Comparison of ENCODE assay signal across 13 mouse cellular contexts in genomic region chr17:84749297-84749696, GRCm38 (mm10). TPM values are rescaled to one million over a fixed set of nuclear protein-coding genes. Genes with fewer than 3 reads are reported as not detected.
DNase-seq lines count a peak whose midpoint lies in the region; ATAC-seq lines count a peak whose summit lies in the region.
"Had no signal": no experiment of that assay in that cellular context is flagged by ENCODE, and none has a peak within 500 bp of the region (broad histone marks: within the 10 kb centered on the region; RNA-seq: fewer than 3 reads in every experiment).

No protein-coding gene starts in this region.

- intact Hi-C loops in gastrocnemius, postnatal 14 days (cut with DNase I; ENCODE audit: low total_unique reads), result no loop called here

- H3K27ac ChIP-seq in embryonic facial prominence, embryonic 14.5 days (replicated peaks; ENCODE audit: low read depth, low read length), result no peak overlapping the region
- no peak overlapping the region for H3K27ac ChIP-seq in embryonic facial prominence, embryonic 10.5 days (replicated peaks)
- H3K27ac ChIP-seq in midbrain, embryonic 16.5 days (ENCODE audit: low read length), result no peak overlapping the region

- no peak overlapping the region for H3K9ac ChIP-seq in embryonic facial prominence, embryonic 14.5 days (ENCODE audit: low read depth, low read length)
- no peak overlapping the region for H3K9ac ChIP-seq in midbrain, embryonic 16.5 days (ENCODE audit: low read depth, low read length)
- H3K9ac ChIP-seq: liver, postnatal 0 days had no signal

- no peak overlapping the region for H3K4me2 ChIP-seq in embryonic facial prominence, embryonic 14.5 days (ENCODE audit: low read depth, low read length)
- H3K4me2 ChIP-seq in midbrain, embryonic 16.5 days (ENCODE audit: low read length), result no peak overlapping the region

- no peak for ATAC-seq in embryonic facial prominence, embryonic 14.5 days (ENCODE audit: low read depth)
- peak; percentile 57; the same call in 1 of the 2 replicates for ATAC-seq in midbrain, embryonic 16.5 days
- ATAC-seq: inflammation-experienced regulatory T-cells, adult 6 months; liver, postnatal 0 days had no signal

- H3K27me3 ChIP-seq in embryonic facial prominence, embryonic 14.5 days (replicated peaks; ENCODE audit: control insufficient read depth, insufficient read depth, low read length), result no peaks in the 10 kb centered on the region
- H3K27me3 ChIP-seq in embryonic facial prominence, embryonic 10.5 days (replicated peaks; ENCODE audit: low read depth, poor library complexity, severe bottlenecking), result no peaks in the 10 kb centered on the region
- H3K27me3 ChIP-seq in midbrain, embryonic 16.5 days (ENCODE audit: control insufficient read depth, insufficient read depth, low read depth, low read length), result no peaks in the 10 kb centered on the region

- DNase-seq in embryonic facial prominence, embryonic 14.5 days (ENCODE audit: low spot score), result peak; percentile 21
- DNase-seq in embryonic facial prominence, embryonic 10.5 days (ENCODE audit: low spot score), result no peak
- peak; percentile 32 to 52 for DNase-seq in right cerebral cortex, postnatal 10 days (ENCODE audit: low spot score in 2 of 2)
- DNase-seq in right cerebral cortex, postnatal 36 days (ENCODE audit: low spot score in 2 of 2), result no peak
- no peak for DNase-seq in Muller cell, postnatal 12 days (ENCODE audit: inconsistent ontology term)
- no peak for DNase-seq in gastrocnemius, postnatal 14 days
- no peak for DNase-seq in spleen, postnatal 14 days (ENCODE audit: low spot score in 2 of 2)
- DNase-seq: cerebellum, postnatal 36 days; kidney, postnatal 25 days; liver, postnatal 0 days; right cerebral cortex, postnatal 4 days had no signal

- WGBS in embryonic facial prominence, embryonic 14.5 days, result 76% methylated on average over 8 of the region's 8 CpGs
- 77% methylated on average over 8 of the region's 8 CpGs for WGBS in embryonic facial prominence, embryonic 10.5 days
- WGBS in midbrain, embryonic 16.5 days, result 39% methylated on average over 8 of the region's 8 CpGs

- peaks cover 41% of the 10 kb centered on the region for H3K36me3 ChIP-seq in embryonic facial prominence, embryonic 14.5 days (ENCODE audit: control insufficient read depth, insufficient read depth, low read length)
- peaks cover 56% of the 10 kb centered on the region for H3K36me3 ChIP-seq in embryonic facial prominence, embryonic 10.5 days (replicated peaks)
- H3K36me3 ChIP-seq in midbrain, embryonic 16.5 days (ENCODE audit: control insufficient read depth, insufficient read depth, low read length), result 0 out of 2 replicates have a peak, but pooled peaks cover 2% of the 10 kb centered on the region

- H3K4me1 ChIP-seq in embryonic facial prominence, embryonic 14.5 days (ENCODE audit: control insufficient read depth, insufficient read depth, low read length), result no peaks in the 10 kb centered on the region
- no peaks in the 10 kb centered on the region for H3K4me1 ChIP-seq in embryonic facial prominence, embryonic 10.5 days
- peaks cover 21% of the 10 kb centered on the region for H3K4me1 ChIP-seq in midbrain, embryonic 16.5 days (ENCODE audit: control insufficient read depth, insufficient read depth, low read length)

- H3K9me3 ChIP-seq in embryonic facial prominence, embryonic 14.5 days (ENCODE audit: control insufficient read depth, low read length), result no peaks in the 10 kb centered on the region
- no peaks in the 10 kb centered on the region for H3K9me3 ChIP-seq in embryonic facial prominence, embryonic 10.5 days
- no peaks in the 10 kb centered on the region for H3K9me3 ChIP-seq in midbrain, embryonic 16.5 days (replicated peaks; ENCODE audit: control insufficient read depth, low read length, poor library complexity, severe bottlenecking)

- no peak overlapping the region for H3K4me3 ChIP-seq in embryonic facial prominence, embryonic 14.5 days (ENCODE audit: low read depth, low read length)
- no peak overlapping the region for H3K4me3 ChIP-seq in embryonic facial prominence, embryonic 10.5 days
- H3K4me3 ChIP-seq in midbrain, embryonic 16.5 days (ENCODE audit: low read depth, low read length), result no peak overlapping the region

RNA-seq across cellular contexts. Expression of gene Lrpprc, which starts 41.3 kb away (rescaled TPM):
- polyA plus RNA-seq in embryonic facial prominence, embryonic 14.5 days (2014; fragmentation: Nextera tagmentation; extraction: Ambion mirVana), result 37.8 and 43.2 TPM in 2 replicates
- 56.7 and 58.0 TPM in 2 replicates for polyA plus RNA-seq in embryonic facial prominence, embryonic 10.5 days (2016; fragmentation: Nextera tagmentation; extraction: Ambion mirVana)
- polyA plus RNA-seq in midbrain, embryonic 16.5 days (2015; fragmentation: Nextera tagmentation; extraction: Ambion mirVana), result 47.5 and 51.0 TPM in 2 replicates
- 10 to 100 TPM; 59.7 to 65.7 TPM for total RNA-seq in gastrocnemius, postnatal 14 days (2021)

Comparison
In these comparisons a context has a peak if more than half of its experiments do, and no peak if none do; other contexts are left out.
1. DNase-seq: peak in embryonic facial prominence, embryonic 14.5 days (single experiment) and right cerebral cortex, postnatal 10 days (2 of 2); none in embryonic facial prominence, embryonic 10.5 days (single experiment), right cerebral cortex, postnatal 36 days (0 of 2), Muller cell, postnatal 12 days (single experiment), gastrocnemius, postnatal 14 days (single experiment) and spleen, postnatal 14 days (0 of 2).